Mouse (Mus musculus) embryonic facial prominence, embryonic 11.5 days (tissue): ENCODE results near the gene Cdh6. TPM values are rescaled to one million over a fixed set of nuclear protein-coding genes. Genes with fewer than 3 reads are reported as not detected.

Experiments
- ATAC-seq: fragments of 200-750 bp; cut with Nextera tagmentation; replicated peaks from 2 replicates; pipeline ENCODE4 v1.8.0; 2017; ENCODE audit warnings: low read depth; ENCODE audit not compliant: insufficient number of reproducible peaks, low FRiP score, low TSS enrichment
- DNase-seq: peaks from one replicate; pipeline ENCODE4 v3.0.0-alpha.2; 2015; ENCODE audit warnings: low spot score
- H3K27ac ChIP-seq: fragments of 300-500 bp; sonication (generic); replicated peaks from 2 replicates; pipeline ENCODE4 v1.5.1; 2014; ENCODE audit warnings: mild to moderate bottlenecking, low read depth, low read length, control low read depth
- H3K27me3 ChIP-seq: fragments of 300-500 bp; sonication (generic); 2 replicates; pipeline ENCODE4 v1.6.1; 2014; ENCODE audit warnings: mild to moderate bottlenecking, low read length, moderate library complexity, mixed read lengths; ENCODE audit not compliant: control insufficient read depth, insufficient read depth
- H3K36me3 ChIP-seq: fragments of 300-500 bp; sonication (generic); replicated peaks from 2 replicates; pipeline ENCODE4 v1.6.1; 2014; ENCODE audit warnings: low read depth, mild to moderate bottlenecking, low read length, moderate library complexity, mixed read lengths; ENCODE audit not compliant: control insufficient read depth, insufficient read depth
- H3K4me1 ChIP-seq: fragments of 300-500 bp; sonication (generic); 2 replicates; pipeline ENCODE4 v1.6.1; 2014; ENCODE audit warnings: low read length, mixed read lengths; ENCODE audit not compliant: control insufficient read depth, insufficient read depth
- H3K4me2 ChIP-seq: fragments of 300-500 bp; sonication (generic); 2 replicates; pipeline ENCODE4 v1.6.1; 2014; ENCODE audit warnings: low read depth, mild to moderate bottlenecking, control low read depth, low read length, moderate library complexity
- H3K4me3 ChIP-seq: fragments of 300-500 bp; sonication (generic); 2 replicates; pipeline ENCODE4 v1.5.1; 2014; ENCODE audit warnings: low read depth, low read length, control low read depth
- H3K9ac ChIP-seq: fragments of 300-500 bp; sonication (generic); replicated peaks from 2 replicates; pipeline ENCODE4 v1.6.1; 2014; ENCODE audit warnings: mild to moderate bottlenecking, control low read depth, low read length
- H3K9me3 ChIP-seq: fragments of 300-500 bp; sonication (generic); replicated peaks from 2 replicates; pipeline ENCODE4 v1.6.1; 2016; ENCODE audit warnings: mild to moderate bottlenecking, low read length, inconsistent platforms, mixed read lengths; ENCODE audit not compliant: control insufficient read depth
- WGBS: fragments of 180-500 bp; shearing (Covaris S2); extraction: QIAGEN DNeasy Blood & Tissue Kit; methylation state at CpG from one replicate; pipeline ENCODE4 v1.1.7; 2014; 5-methylcytosine and 5-hydroxymethylcytosine counted together
- polyA plus RNA-seq: library from polyadenylated mRNA; unstranded; fragments of >200 nt; fragmentation: Nextera tagmentation; extraction: Ambion mirVana; gene quantifications from 2 replicates; pipeline ENCODE4 v1.2.1, GENCODE M21; 2014

The Cdh6 gene
- 14.6 and 15.8 TPM in 2 replicates for polyA plus RNA-seq

DNA sequence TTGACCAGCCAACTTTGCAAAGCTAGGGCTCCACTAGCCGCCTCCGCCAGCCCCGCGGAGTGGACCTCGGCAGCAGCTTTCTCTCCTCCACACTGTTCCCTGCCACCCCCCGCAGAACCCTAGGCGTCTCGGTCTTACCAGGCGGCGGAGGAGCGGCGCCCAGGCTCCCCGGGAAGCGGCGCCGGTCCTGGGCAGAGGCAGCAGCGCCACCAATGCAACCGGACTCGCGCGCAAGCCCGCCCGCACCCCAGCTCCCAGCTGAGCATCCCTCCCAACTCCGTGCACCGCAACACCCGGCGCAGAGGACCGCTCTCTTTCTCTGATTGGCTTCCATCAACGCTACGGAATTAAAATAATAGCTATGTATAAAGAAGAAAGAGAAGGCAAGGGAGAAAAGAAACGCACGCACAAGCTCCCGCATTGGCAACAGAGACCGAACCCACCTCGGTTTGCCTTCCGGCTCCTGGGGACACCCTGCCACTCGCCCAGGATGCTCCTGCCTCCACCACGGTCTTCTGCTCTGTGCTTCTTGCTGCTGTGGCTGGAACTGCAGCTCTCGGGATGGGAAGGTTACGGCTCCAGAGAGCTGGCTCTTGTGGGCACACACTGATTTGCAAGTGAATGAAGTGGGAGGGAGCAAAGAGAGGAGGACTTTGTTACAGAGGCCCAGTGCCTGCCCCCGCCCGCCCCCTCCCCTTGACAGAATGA is at the start of gene Cdh6:
Cdh6 (minus strand) TSS at position 605 of the 708 bp plus-strand sequence.
- no peaks in the 10 kb centered on the region for H3K36me3 ChIP-seq
- H3K27me3 ChIP-seq, result no peaks in the 10 kb centered on the region
- WGBS, result under 1% methylated on average over 41 of the region's 42 CpGs
- H3K27ac ChIP-seq, result peak within 1 kb of the TSS; percentile 79
- H3K9ac ChIP-seq, result peak within 1 kb of the TSS; percentile 74
- peak; percentile 78 for DNase-seq
- H3K9me3 ChIP-seq, result no peaks in the 10 kb centered on the region
- no peaks in the 10 kb centered on the region for H3K4me1 ChIP-seq
- peak; percentile 95 for ATAC-seq
- H3K4me2 ChIP-seq, result peak within 1 kb of the TSS; percentile 85
- peak within 1 kb of the TSS; percentile 63 for H3K4me3 ChIP-seq

DNA sequence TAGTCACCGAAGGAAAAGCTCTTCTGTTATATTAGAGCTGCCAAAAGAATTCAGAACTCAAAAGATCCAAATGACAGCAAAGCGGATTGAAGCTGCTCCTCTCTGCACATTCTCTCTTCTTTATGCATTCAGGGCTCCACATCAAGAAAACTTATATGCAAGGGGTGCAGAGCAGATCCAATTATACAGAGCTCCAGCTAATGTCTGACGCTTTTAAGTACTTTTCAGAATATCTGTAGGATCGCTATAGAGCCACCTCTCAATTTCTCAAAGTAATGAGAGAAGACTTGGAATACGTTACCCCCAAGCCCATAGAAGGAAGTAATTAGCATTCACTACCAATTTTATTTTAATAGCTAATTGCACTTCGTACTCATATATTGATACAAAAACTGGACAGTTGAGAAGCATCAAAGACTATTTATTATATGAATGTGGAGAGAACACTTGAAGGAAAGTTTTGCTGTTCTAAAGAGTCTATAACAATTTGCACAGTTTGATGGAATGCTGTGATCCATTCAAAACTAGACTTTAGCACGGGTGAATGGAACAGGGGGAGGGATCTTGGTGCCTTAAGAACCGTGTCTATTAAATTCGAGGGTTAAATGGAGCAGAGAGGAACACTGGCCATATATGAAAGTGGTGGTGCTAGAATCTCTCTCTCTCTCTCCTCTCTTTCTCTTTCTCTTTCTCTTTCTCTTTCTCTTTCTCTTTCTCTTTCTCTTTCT is 46.4 kb upstream of the Cdh6 start:
- no peaks in the 10 kb centered on the region for H3K4me1 ChIP-seq
- DNase-seq, result no peak
- H3K27ac ChIP-seq, result no peak overlapping the region
- no peak overlapping the region for H3K4me2 ChIP-seq
- 74% methylated on average over 9 of the region's 9 CpGs for WGBS
- H3K36me3 ChIP-seq, result no peaks in the 10 kb centered on the region
- no peak overlapping the region for H3K4me3 ChIP-seq
- H3K27me3 ChIP-seq, result no peaks in the 10 kb centered on the region
- no peak for ATAC-seq
- H3K9ac ChIP-seq, result no peak overlapping the region
- H3K9me3 ChIP-seq, result no peaks in the 10 kb centered on the region

DNA sequence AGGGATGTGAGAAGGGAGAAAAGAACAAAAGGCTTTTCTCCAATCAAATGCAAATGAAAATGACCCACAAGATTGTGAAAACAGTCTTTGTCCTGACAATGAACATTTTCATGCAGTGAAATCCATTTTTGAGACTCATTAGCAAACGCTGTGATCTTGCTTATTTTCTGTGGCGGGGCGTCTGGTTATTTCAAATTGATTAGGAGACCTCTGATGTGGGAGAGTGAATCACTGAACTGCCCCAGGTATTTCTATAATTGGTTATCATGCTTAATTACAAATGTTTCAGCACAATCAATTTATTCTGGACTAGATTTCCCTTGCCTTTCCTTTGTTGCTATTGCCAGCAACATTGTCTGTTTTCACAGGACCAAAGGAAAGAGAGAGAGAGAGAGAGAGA is 44.3 kb upstream of the Cdh6 start:
- H3K27me3 ChIP-seq, result no peaks in the 10 kb centered on the region
- no peaks in the 10 kb centered on the region for H3K4me1 ChIP-seq
- H3K27ac ChIP-seq, result no peak overlapping the region
- no peaks in the 10 kb centered on the region for H3K9me3 ChIP-seq
- H3K36me3 ChIP-seq, result no peaks in the 10 kb centered on the region
- H3K4me3 ChIP-seq, result no peak overlapping the region
- no peak overlapping the region for H3K4me2 ChIP-seq
- ATAC-seq (no peak), DNase-seq (no peak)
- H3K9ac ChIP-seq, result no peak overlapping the region
- 81% methylated on average over 3 of the region's 3 CpGs for WGBS

DNA sequence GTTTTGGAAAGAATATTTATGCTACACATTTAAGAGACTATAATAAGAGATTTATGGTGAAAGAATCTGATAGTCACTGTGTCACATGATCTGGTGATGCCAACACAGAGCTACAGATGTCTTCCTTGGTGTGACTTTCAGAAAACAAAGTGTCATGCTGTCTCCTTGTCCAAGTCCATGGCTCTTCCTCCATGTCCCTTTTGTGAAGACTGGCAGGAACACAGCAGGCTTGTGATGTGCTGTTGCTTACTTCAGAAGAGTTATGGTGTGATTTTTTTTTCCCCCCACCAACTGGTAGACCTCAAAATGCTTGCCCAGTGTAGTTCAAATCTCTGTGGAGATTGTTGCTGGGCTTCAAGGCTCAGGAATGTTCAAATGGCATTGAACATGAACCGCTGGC is 43.7 kb upstream of the Cdh6 start:
- Histone ChIP-seq H3K4me2 (no peak overlapping the region), H3K9ac (no peak overlapping the region), H3K27me3 (no peaks in the 10 kb centered on the region), H3K9me3 (no peaks in the 10 kb centered on the region), H3K27ac (no peak overlapping the region), H3K36me3 (no peaks in the 10 kb centered on the region), H3K4me3 (no peak overlapping the region), H3K4me1 (no peaks in the 10 kb centered on the region)
- 89% methylated on average over 1 of the region's 1 CpGs for WGBS
- ATAC-seq (no peak), DNase-seq (no peak)

DNA sequence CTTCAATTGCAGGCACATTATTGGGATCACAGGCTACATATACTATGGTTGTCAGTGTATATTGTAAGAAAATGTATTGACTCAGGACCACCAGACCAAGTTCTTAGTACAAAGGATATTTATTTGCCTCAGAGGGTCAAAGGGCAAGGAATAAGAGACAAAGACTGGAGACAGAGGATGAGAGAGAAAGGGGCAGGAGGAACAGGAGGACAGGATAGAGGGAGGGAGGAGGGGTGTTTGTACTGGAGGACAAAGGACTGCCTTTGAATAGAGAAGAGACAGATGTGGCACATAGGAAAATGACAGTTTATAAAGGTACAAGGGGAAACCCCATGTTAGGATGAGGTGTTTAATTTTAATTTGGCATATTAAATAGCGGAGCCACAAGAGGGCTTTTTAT is 39.5 kb upstream of the Cdh6 start:
- Histone ChIP-seq H3K4me1 (no peaks in the 10 kb centered on the region), H3K9me3 (no peaks in the 10 kb centered on the region), H3K36me3 (no peaks in the 10 kb centered on the region), H3K27ac (no peak overlapping the region), H3K4me3 (no peak overlapping the region), H3K4me2 (no peak overlapping the region), H3K27me3 (no peaks in the 10 kb centered on the region), H3K9ac (no peak overlapping the region)
- WGBS, result 69% methylated on average over 1 of the region's 1 CpGs
- DNase-seq (no peak), ATAC-seq (no peak)

DNA sequence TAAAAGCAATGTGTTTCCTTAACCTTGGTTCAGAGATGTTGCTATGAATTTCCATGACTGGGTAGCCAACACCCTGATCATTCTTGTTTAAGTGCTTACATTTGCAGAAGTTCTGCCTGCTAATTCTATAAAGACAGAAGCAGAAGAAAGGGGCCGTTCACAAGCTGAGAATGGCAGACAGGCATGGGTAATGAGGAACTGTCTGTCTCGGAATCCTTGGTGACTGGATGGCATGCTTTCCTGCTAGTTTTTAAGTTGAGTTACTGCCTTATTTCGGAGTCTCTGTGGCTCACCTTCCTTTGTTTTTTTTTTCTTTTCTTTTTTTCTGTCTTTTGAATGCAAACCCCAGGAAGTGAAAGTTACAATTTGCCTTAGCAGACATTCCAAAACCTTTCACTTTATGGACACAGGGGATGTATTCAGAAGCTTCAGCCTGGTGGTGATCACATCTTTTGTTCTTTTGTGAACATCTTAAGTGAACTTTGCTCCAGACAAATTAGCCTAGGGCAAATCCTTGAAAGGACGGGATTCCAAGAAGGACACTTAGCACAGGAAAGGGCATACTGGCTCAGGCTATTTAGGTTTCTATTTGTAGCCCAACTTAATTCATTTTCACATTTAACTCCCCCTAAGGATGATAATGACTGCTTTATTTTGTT is 38.7 kb upstream of the Cdh6 start:
- 11% methylated on average over 4 of the region's 4 CpGs for WGBS
- ATAC-seq, result no peak
- H3K27ac ChIP-seq, result no peak overlapping the region
- H3K27me3 ChIP-seq, result no peaks in the 10 kb centered on the region
- no peak overlapping the region for H3K4me2 ChIP-seq
- H3K9me3 ChIP-seq, result no peaks in the 10 kb centered on the region
- H3K4me3 ChIP-seq, result no peak overlapping the region
- H3K4me1 ChIP-seq, result no peaks in the 10 kb centered on the region
- H3K9ac ChIP-seq, result no peak overlapping the region
- peak; percentile 44 for DNase-seq
- H3K36me3 ChIP-seq, result no peaks in the 10 kb centered on the region

DNA sequence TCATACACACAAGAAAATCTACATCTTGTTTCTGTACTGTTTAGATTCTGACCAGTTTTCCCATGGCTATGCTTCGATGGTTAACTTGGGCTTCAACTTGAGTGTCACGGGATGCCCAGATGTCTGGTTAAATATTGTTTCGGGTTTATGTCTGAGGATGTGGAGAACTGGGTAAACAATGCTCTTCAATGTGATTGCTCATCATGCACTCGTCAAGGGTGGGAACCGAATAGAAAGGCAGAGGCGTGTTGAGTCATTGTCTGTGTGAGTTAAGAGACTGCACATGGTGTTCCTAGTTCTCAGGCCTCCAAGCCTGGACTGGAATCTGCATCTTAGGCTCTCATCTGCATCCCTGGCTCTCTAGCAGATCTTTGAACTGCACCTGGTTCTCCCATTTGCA is 36.7 kb upstream of the Cdh6 start:
- Histone ChIP-seq H3K27me3 (no peaks in the 10 kb centered on the region), H3K9me3 (no peaks in the 10 kb centered on the region), H3K4me1 (no peaks in the 10 kb centered on the region), H3K27ac (no peak overlapping the region), H3K9ac (no peak overlapping the region), H3K4me2 (no peak overlapping the region), H3K4me3 (no peak overlapping the region), H3K36me3 (no peaks in the 10 kb centered on the region)
- ATAC-seq (no peak), DNase-seq (no peak)
- WGBS, result 91% methylated on average over 6 of the region's 6 CpGs

DNA sequence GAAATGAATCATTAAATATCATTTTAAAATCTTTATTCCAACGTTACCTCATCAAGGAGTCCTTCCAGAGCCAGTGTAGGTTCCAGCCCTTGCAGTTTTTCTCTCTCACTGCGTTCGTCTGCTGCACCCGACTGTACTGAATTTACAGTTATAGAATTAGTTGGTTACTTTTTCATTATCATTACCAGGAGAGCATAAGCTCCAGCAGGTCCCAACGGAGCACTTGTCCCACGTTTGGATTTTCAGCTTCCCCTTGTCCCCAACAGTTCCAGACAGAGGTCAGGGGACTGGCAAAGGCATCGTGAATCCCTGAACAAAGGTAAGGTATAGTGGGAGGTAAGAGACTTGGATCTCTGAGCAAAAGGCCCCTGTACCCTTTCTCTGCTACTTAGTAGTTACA is 35.2 kb upstream of the Cdh6 start:
- WGBS, result 81% methylated on average over 7 of the region's 7 CpGs
- H3K27ac ChIP-seq, result no peak overlapping the region

More for the DNA sequence above, 35.2 kb upstream of the Cdh6 start:
- no peak overlapping the region for H3K9ac ChIP-seq
- H3K9me3 ChIP-seq, result no peaks in the 10 kb centered on the region
- no peak overlapping the region for H3K4me3 ChIP-seq
- H3K4me2 ChIP-seq, result no peak overlapping the region
- no peaks in the 10 kb centered on the region for H3K27me3 ChIP-seq
- H3K4me1 ChIP-seq, result no peaks in the 10 kb centered on the region
- no peak for ATAC-seq
- no peaks in the 10 kb centered on the region for H3K36me3 ChIP-seq
- DNase-seq, result no peak
